Comparison of ENCODE assay signal across 9 mouse cellular contexts in the genomic region with DNA sequence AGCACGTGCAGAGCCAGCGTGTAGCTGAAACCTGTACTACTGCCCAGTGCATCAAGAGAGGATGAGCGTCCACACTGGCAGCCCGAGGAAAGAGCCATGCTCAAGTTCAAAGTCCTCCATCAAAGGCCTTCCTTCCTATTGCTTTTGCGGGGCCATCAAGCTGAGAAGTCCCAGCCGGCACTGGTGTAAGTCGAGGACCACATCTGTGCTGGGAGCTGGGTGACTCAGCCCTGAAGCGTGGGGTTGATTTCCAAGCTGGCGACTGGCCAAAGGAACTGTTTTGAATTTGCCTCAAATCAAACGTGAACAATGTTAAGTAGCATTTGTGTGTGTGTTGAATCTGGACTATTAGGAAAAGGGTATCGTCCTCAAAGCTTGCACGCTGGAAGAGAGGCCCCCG. TPM values are rescaled to one million over a fixed set of nuclear protein-coding genes. Genes with fewer than 3 reads are reported as not detected.
A peak's percentile ranks its signal among the peaks of the same experiment; 100 is the strongest.
DNase-seq lines count a peak whose midpoint lies in the region; ATAC-seq lines count a peak whose summit lies in the region.
"Had no signal": no experiment of that assay in that cellular context is flagged by ENCODE, and none has a peak within 500 bp of the region (broad histone marks: within the 10 kb centered on the region; RNA-seq: fewer than 3 reads in every experiment).

No protein-coding gene starts in this region.

- no peak overlapping the region for H3K9ac ChIP-seq in embryonic facial prominence, embryonic 13.5 days

- WGBS in embryonic facial prominence, embryonic 13.5 days: 12% methylated on average over 13 of the region's 13 CpGs

- intact Hi-C loops in heart, postnatal 10 days (cut with DNase I): no loop called here

- no peak overlapping the region for H3K4me3 ChIP-seq in embryonic facial prominence, embryonic 13.5 days

- peak; percentile 39; the same call in 1 of the 2 replicates for ATAC-seq in embryonic facial prominence, embryonic 13.5 days (ENCODE audit: insufficient number of reproducible peaks, insufficient read depth, low FRiP score, low TSS enrichment, low read depth)
- ATAC-seq in monocyte, adult 5-6 weeks (replicated peaks; ENCODE audit: insufficient number of reproducible peaks, low FRiP score, low TSS enrichment, poor library complexity, severe bottlenecking): no peak
- no peak for ATAC-seq in inflammation-experienced regulatory T-cells, adult 6 months

- DNase-seq in kidney, adult 18-20 months: peak; percentile 37
- no peak for DNase-seq in kidney, adult 11 months
- peak; percentile 82 to 83 for DNase-seq in heart, postnatal 10 days
- peak; percentile 23 to 39 for DNase-seq in left cerebral cortex, adult 8-10 months (ENCODE audit: low spot score in 2 of 2)
- peak; percentile 81 to 83 for DNase-seq in right cerebral cortex, adult 2 months (ENCODE audit: low spot score in 2 of 2)

- H3K9me3 ChIP-seq in embryonic facial prominence, embryonic 13.5 days: no peaks in the 10 kb centered on the region

- H3K4me2 ChIP-seq in embryonic facial prominence, embryonic 13.5 days: peak overlapping the region; percentile 32

- no peaks in the 10 kb centered on the region for H3K36me3 ChIP-seq in embryonic facial prominence, embryonic 13.5 days

- H3K27me3 ChIP-seq in embryonic facial prominence, embryonic 13.5 days: no peaks in the 10 kb centered on the region; the same call in 1 of the 2 replicates

- peaks cover 72% of the 10 kb centered on the region for H3K4me1 ChIP-seq in embryonic facial prominence, embryonic 13.5 days

- H3K27ac ChIP-seq in embryonic facial prominence, embryonic 13.5 days: peak overlapping the region; percentile 66

RNA-seq across cellular contexts. Expression of gene Nfatc2, which starts 57.4 kb away (rescaled TPM):
- polyA plus RNA-seq in embryonic facial prominence, embryonic 13.5 days (2015; fragmentation: Nextera tagmentation; extraction: Ambion mirVana): 4.9 and 5.9 TPM in 2 replicates
- 10 to 100 TPM; 16.3 to 21.3 TPM for total RNA-seq in heart, postnatal 10 days (2021)
- total RNA-seq in left cerebral cortex, adult 8-10 months (2022): 10 to 100 TPM; 15.2 to 16.8 (median 15.6) TPM
- total RNA-seq in monocyte, adult 5-6 weeks (2017): 3.8 to 13.0 TPM (median 6.1 TPM) in 3 replicates
- 10 to 100 TPM; 21.7 to 24.8 (median 23.1) TPM for polyA plus RNA-seq in inflammation-experienced regulatory T-cells, adult 6 months (2017; shearing (Covaris generic))
- total RNA-seq: MEL had no signal
